Mouse (Mus musculus): Measurements from ENCODE around the gene Gm4353. TPM values are rescaled to one million over a fixed set of nuclear protein-coding genes. Genes with fewer than 3 reads are reported as not detected.

The Gm4353 gene
- not detected in 2 replicates for total RNA-seq (2015; ENCODE audit: low replicate concordance)
- 0.77 and 1.2 TPM in 2 replicates for total RNA-seq (2017; ENCODE audit: low replicate concordance)

DNA sequence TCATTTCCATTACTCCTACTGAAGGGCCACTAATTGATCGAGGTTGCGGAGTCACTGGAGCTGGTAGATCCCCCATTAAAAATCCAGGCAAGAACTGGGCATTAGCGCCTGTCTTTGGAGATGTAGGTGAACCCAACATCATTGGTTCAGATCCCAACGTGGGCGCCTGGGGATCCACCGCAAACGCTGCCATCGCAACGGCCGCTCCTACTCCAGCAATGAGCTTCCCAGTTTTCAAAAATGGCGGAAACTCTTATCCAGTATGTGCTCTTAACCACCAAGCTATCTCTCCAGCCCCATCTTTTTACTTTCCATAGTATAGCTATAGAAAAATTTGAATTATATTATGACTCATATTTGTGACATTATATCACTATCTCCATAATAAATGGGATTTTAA, at the start of gene Gm4353:
Gene Gm4353 (minus strand): TSS at position 270 of the 400 bp plus-strand sequence.
- peak; percentile 89 for ATAC-seq (replicated peaks; ENCODE audit: low FRiP score, poor library complexity, severe bottlenecking)

DNA sequence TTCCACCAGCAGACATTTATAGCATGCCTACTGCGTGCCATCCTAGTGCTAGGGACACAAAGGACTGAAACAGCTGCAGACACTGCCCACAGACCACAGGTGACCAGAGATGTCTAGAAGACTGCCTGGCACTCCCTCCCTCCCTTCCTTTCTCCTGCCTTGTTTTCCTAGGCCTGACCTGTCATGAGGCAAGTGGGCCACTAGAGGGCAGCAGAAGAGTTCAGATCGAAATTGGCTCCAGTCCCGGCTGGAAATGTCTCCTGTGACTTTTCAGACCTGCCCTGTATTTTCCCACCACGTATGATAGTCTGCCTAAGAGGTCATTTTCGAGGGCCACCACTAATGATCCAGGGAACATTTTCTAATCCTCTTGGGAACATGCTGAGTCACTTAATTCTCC, 47.6 kb upstream of the Gm4353 start:
- peak; percentile 62; the same call in 1 of the 2 replicates for ATAC-seq (replicated peaks; ENCODE audit: low FRiP score, poor library complexity, severe bottlenecking)

DNA sequence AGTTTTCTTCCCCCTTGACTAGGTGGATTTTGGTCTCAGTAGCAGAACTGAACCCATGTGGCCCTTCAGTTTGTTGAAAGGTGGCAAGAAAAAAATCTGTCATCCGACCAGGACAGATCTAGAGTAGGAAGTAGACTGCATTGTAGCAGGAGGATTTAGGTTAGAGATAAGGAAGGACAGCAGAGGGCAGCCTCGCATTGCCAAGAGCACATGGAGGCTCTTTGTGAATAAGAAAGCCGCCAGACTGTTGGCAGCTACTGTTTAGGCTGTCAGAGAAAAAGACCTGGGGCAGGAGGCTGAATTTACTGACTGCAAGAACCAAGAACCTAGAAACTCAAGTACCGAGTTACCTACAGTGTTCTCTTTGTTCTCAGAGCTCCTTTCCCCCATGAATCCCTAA, 47.0 kb upstream of the Gm4353 start:
- no peak for ATAC-seq (replicated peaks; ENCODE audit: low FRiP score, poor library complexity, severe bottlenecking)

DNA sequence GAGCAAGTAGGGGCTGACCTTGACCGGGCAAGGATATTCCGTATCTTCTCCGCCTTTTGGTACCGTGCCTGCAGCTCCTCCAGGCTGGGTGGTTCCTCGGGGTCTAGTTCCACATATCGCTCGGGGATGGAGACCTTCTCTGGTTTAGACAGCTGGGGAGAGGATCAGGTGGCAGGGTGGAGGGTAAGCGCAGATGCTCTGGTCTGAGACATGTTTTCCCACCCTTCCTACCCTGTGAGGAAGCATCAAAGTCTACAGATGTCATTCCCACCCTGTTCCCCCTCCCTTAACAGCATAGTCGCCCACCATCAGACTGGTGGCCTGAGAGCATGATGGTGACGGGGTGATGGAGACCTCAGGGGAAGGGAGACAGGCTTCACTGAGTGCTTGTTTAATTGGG, 44.9 kb upstream of the Gm4353 start:
- no peak for ATAC-seq (replicated peaks; ENCODE audit: low FRiP score, poor library complexity, severe bottlenecking)

DNA sequence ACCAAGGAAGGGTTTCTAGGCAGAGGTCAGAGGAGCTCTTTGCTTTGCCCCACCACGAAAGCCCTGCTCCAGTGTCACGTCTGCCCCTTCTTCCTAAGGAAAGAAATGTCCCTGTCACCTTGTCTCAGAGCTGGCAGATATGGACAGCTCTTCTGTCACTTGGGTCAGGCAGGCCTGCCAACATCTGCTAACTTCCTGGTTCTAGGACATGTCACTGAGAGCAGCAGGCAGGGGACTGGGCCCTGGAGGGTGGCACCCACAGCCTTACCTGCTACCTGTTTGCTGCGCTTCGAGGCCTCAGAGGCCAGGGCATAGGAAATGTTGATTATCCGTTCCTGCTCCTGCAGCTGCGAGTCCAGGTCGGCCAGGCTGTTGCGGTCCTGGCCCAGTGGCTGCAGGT, 43.9 kb upstream of the Gm4353 start:
- no peak for ATAC-seq (replicated peaks; ENCODE audit: low FRiP score, poor library complexity, severe bottlenecking)

- no peak for ATAC-seq (replicated peaks; ENCODE audit: low FRiP score, poor library complexity, severe bottlenecking)
These were observed 42.6 kb upstream of the Gm4353 start for GRCm38 (mm10) chr7:116127052-116127451.

DNA sequence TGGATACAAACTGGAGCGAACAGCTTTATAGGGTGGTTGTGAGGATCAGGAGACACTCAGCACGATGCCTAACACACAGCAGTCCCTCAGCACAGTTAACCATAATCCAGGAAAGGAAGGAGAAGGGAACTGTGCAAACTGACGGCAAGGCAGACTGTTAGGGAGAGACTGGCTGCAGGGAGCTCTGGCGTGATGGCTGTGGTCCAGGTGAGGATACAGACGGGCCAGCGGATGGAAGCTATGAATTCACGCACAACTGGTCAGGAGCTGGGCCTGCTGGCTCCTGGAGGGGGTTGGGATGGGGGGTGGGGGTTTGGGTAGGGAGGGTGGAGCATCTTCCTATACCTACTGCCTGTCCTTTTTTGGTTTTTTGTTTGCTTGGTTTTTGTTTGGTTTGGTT, 41.2 kb upstream of the Gm4353 start:
- no peak for ATAC-seq (replicated peaks; ENCODE audit: low FRiP score, poor library complexity, severe bottlenecking)

DNA sequence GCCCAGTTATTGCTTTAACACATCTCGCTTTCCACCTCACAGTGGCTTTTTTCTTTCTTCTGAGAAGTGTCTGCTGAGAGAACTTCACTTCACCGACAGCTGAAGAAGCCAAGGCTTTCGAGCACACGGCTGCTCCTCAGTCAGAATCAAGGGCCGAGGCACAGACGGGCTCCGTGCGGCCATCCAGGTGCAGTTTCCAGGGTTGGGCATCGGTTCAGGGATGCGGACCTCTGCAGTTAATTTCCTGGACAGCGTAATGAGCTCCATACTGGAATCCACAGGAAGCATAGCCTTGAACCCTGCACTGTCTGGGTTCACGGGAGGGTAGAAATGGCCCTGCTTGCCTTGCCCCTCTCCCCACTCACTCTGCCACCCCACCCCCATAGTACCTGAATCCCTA, 39.6 kb upstream of the Gm4353 start:
- no peak for ATAC-seq (replicated peaks; ENCODE audit: low FRiP score, poor library complexity, severe bottlenecking)

- no peak for ATAC-seq (replicated peaks; ENCODE audit: low FRiP score, poor library complexity, severe bottlenecking)
These were observed 39.2 kb upstream of the Gm4353 start for GRCm38 (mm10) chr7:116123597-116123985.

DNA sequence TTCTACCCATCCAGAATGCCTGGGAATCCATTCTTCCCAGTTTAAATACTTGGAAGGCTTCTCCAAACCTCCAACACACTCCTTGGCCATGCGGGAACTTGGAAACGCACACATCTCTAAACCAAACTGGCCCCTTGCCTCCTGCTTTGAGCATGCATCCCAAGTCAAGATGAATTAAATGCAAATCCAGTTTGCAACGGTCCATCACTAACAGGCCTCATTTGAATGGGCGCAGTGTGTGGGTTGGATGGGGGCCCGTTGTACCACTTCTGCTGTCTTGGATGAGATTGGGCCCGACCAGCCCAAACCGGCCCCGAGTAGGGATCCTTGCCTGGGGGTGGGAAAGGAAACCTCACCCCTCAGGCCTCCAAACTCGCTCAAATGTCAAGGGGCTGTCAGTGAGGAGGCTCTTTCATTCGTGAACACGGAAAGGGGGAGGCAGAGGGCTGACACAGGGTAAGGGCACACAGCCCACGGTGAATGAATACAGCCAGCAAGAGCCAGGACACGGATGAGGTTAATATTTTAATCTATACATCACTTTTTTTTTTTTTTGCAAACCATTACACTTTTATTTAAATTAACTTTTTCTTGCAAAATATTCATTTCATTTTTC, 38.7 kb upstream of the Gm4353 start:
- no peak for ATAC-seq (replicated peaks; ENCODE audit: low FRiP score, poor library complexity, severe bottlenecking)

- no peak for ATAC-seq (replicated peaks; ENCODE audit: low FRiP score, poor library complexity, severe bottlenecking)
These were observed 36.8 kb upstream of the Gm4353 start for GRCm38 (mm10) chr7:116121202-116121601.

DNA sequence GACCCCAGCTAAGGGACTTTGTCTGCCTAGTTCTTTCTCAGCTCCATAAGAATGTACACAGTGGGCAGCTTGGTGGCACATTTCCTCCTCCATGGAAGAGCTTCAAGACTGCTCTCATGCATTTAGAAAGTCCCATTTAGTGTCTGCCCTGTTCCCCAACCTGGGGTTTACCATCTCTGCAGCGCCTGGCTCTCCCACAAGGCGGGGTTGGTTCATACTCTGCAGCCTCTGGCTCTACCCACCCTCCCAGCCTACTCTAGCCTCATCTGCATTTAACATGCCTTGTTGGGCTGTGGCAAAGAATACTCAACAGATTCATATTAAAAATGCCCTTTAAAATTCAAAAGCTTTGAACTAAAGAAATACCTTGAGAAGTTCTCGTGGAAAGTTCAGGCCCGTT, 36.3 kb upstream of the Gm4353 start:
- ATAC-seq (replicated peaks; ENCODE audit: low FRiP score, poor library complexity, severe bottlenecking): no peak

GRCm38 (mm10) chr7:116119306-116119857, 34.9 kb upstream of the Gm4353 start:
- no peak for ATAC-seq (replicated peaks; ENCODE audit: low FRiP score, poor library complexity, severe bottlenecking)

DNA sequence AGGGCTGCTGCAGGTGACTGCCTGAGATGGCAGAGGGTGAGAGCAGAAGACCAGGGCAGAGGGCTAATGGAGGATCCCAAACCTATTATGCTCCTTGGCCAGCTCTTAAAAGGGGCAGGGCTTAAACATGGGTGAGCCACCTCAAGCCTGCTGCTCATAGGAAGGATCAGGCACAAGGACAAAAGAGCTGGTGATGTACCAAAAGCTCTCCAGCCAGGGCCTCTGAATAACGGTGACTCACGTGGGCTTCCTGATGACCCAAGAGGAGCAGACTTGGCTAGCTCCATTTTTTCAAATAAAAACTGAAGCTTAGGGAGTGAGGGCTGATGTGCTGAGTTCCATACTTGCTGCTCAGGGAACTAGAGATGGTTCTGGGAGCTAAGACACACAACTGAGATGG, 31.6 kb upstream of the Gm4353 start:
- no peak for ATAC-seq (replicated peaks; ENCODE audit: low FRiP score, poor library complexity, severe bottlenecking)

- no peak for ATAC-seq (replicated peaks; ENCODE audit: low FRiP score, poor library complexity, severe bottlenecking)
These were observed 30.9 kb upstream of the Gm4353 start for GRCm38 (mm10) chr7:116115216-116115930.

DNA sequence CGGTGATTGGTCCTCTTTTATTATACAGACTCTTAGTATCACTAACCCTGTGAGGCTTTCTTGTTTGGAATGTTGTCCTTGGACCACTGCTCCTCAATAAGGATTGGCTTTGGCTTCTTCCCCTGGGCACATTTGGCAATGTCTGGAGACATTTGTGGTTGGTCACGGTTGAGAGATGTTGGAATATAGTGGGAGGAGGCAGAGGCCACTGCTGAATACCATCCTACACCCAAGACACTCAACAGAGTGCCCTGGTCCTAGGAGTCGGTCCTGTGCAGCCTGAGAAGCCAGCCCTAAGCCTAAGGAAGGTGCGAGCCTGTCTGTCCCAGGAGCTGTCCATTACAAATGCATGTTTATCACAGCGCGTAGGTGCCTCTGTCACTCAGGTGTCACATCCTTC, 27.1 kb upstream of the Gm4353 start:
- no peak for ATAC-seq (replicated peaks; ENCODE audit: low FRiP score, poor library complexity, severe bottlenecking)

GRCm38 (mm10) chr7:116110661-116111060, 26.2 kb upstream of the Gm4353 start:
- ATAC-seq (replicated peaks; ENCODE audit: low FRiP score, poor library complexity, severe bottlenecking): no peak

- no peak for ATAC-seq (replicated peaks; ENCODE audit: low FRiP score, poor library complexity, severe bottlenecking)
These were observed 18.7 kb upstream of the Gm4353 start for GRCm38 (mm10) chr7:116103091-116103490.

- no peak for ATAC-seq (replicated peaks; ENCODE audit: low FRiP score, poor library complexity, severe bottlenecking)
These were observed 15.6 kb upstream of the Gm4353 start for GRCm38 (mm10) chr7:116099952-116100528.

- peak; percentile 69 for ATAC-seq (replicated peaks; ENCODE audit: low FRiP score, poor library complexity, severe bottlenecking)
These were observed 9.0 kb upstream of the Gm4353 start for GRCm38 (mm10) chr7:116093466-116093850.

Measured in erythroid progenitor cell, adult 5-6 weeks (primary cell).